Mouse (Mus musculus): Measurements from ENCODE around the gene Ilf3.

DNA sequence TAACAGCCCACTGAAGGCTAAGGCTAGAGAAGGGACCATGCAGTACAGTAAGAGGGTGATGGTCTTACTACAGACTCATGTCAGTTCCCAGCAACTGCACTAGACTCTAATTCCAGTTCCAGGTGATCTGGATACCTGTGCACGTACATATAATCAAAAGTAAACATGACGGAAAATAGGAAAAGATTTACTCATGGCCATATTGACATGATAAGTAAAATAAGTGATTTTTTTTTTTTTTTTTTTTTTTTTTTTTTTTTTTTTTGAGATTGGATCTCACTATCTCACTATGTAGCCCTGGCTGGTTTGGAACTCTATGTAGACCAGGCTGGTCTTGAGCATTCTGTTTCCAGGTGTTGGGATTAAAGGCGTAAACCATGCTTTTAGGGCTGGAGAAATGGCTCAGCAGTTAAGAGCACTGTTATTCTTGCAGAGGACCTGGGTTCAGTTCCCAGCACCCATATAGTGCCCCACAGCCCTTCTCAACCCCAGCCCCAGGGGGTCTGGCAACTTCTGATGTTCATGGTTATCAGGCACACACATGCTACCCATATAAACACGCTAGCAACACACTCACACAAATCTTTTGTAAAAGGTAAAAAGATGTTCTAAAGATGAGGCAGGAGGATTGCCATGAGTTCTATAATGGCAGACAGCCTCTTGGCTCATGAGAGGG lies 15.8 kb upstream of the Ilf3 start:
- TF ChIP-seq CTCF (IDR thresholded peaks at IDR 0.05; ENCODE audit: borderline replicate concordance, control insufficient read depth, extremely low read depth, insufficient read depth, low read length, poor library complexity) (no peak), POLR2A (IDR thresholded peaks at IDR 0.05; ENCODE audit: control insufficient read depth, extremely low read depth, insufficient read depth, low read length, poor library complexity) (no peak)

Measured in thymus, adult 2 months (tissue).